Mouse (Mus musculus) megakaryocyte-erythroid progenitor cell, adult 5-6 weeks (primary cell): Measurements from ENCODE around the gene Blvra. TPM values are rescaled to one million over a fixed set of nuclear protein-coding genes. Genes with fewer than 3 reads are reported as not detected.
"Not testable (repeated sequence)": the region's sequence is repeated elsewhere in the genome, so short reads cannot be mapped to it uniquely, and the experiment has no call there.

Source experiments
- ATAC-seq: replicated peaks from 2 replicates; pipeline ENCODE4 v1.8.0; 2016; ENCODE audit warnings: mild to moderate bottlenecking, inconsistent platforms; ENCODE audit not compliant: severe bottlenecking, poor library complexity, low FRiP score, low TSS enrichment
- total RNA-seq, 2 experiments: library from RNA; stranded (forward) in 1 of 2; stranded (reverse) in 1 of 2; fragments of 200-1000, 215-1000 nt in 1 of 2; fragments of >200 nt in 1 of 2; fragmentation: Nextera tagmentation in 1 of 2; gene quantifications; 2 replicates each; pipeline ENCODE4 v1.2.3; 2014 to 2017

Gene Blvra
- total RNA-seq (2014; fragmentation: Nextera tagmentation) (53.7 and 54.7 TPM in 2 replicates), total RNA-seq (2017) (40.9 and 47.9 TPM in 2 replicates)

DNA sequence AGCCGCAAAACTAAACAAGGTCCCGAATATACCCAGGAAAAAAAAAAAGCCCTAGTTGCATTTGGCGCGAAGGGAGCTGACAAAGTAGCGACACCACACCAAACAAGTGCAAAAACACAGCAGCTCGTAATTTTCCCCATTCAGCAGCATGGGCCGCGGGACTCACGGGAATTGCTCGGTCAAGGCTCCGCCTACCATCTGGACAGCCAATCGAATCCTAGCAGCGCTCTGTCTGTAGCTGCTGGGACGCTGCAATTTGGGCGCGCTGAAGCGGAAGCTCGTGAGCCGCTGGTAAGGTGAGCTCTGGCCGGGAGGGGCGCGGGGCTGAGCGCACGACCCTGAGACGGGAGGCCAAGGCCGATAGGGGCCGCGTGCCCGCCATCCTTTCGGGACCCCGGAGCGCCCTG lies at the start of gene Blvra:
TSS of gene Blvra (plus strand) at position 231 of the 407 bp plus-strand sequence.
- ATAC-seq = peak; percentile 100

DNA sequence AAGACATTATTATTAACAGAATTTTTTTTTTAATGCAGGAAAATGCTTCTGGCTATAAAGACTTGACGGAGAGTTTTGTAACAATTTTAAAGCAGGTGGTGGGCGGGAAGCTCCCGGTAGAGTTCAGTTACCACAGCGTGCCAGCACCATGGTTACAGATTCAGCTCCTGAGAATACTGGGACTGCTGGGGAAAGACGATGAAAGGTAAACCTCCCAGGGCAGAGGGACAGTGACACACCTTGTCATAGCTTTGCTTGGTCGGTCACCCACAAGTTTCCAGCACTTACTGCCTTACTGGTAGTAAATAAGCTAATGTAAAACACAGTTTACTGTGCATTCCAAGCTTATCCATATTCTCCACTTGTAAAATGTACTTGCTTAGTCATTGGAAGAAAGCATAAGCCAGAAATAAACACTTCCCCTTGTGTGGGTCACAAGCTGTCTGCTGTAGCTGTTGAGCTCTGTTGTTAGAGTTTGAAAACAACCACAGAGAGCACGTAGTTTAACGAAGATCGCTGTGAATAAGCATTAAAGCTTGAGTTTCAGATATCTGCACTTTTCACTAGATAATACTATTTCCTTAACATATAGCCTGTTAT lies 35.4 kb upstream of the Blvra start:
- no peak for ATAC-seq

DNA sequence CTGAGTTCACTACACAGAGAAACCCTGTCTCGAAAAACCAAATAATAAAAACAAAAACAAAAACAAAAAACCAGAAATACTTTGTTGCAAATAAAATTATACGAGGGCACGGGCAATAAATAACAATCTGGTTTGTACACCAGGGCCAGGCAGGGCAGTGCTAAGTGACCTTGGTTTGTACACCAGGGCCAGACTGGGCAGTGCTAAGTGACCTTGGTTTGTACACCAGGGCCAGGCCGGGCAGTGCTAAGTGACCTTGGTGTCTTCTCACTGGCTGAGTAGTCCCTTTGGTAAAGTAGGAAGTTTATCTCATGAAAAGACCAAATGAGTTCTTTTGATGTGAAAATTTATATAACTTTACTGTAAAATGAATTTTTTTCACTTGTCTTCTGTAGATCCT lies 33.2 kb upstream of the Blvra start:
- no peak for ATAC-seq

DNA sequence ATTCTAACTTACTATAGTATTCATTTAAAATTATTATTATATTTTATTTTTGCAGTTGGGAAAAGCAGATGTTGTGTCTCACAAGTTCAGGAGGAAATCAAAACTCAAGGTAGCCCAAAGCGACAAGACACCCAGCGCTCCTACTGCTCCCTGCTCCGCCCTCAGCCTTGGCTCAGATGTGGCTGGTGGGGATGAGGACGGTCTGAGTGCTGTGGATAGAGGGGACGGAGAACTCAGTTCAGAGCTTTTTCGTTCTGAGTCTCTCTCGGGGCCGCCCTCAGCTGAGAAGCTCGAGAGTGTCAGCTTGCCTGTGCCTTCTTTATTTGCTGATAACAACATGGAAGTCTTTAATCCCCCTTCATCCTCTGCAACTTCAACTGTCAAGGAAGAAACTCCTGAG lies 9.0 kb upstream of the Blvra start:
- ATAC-seq = no peak

DNA sequence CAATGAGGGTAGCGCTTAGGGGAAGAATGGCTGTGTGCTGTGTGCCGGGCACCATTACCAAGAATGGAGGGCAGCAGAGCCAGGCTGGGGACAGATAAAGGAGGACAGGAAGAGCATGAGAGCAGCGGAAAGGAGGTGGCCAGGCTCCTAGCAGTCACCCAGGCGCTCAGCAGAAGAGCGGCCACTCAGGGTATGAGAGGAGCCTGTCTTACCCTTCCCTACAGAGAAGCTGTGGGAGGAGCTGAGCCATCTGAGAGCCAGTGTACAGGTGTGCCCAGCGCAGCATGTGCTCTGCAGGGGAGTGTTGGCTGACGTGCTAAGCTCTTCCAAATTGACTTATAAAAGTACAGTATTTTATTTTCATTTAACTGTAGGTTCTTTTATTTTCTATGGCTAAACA lies 1.7 kb upstream of the Blvra start:
- ATAC-seq = no peak

DNA sequence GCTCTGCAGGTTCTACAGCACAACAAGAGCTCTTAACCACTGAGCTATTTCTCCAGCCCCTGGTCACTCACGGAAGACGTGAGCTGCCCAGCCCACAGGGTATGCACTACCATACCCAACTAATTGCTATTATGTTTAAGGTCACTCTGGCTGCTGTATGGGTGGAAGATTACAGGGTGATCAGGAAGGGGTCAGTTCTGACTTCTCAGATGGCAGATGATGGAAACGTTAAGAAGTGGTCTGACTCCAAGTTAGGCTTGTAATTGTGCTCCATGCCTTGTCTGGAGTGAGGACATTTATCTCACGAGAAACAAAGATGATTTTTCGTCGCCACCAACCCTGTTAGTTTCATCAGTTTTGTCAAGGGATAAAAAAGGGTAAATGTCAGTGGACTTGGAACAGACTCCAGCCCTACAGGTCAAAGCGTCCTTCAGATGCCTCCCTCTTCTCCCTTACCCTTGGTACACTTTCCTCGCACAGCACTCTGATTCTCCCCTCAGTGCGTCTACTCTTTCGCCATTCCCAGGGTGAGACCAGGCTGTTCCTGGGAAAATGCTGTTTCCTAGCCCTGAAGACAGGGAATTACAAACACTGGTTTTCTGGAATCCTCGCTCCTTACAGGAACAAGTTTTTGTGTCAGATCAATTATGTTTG lies 557 bp upstream of the Blvra start:
- ATAC-seq = 0 out of 2 replicates have a peak, but pooled peaks have one; percentile 23

DNA sequence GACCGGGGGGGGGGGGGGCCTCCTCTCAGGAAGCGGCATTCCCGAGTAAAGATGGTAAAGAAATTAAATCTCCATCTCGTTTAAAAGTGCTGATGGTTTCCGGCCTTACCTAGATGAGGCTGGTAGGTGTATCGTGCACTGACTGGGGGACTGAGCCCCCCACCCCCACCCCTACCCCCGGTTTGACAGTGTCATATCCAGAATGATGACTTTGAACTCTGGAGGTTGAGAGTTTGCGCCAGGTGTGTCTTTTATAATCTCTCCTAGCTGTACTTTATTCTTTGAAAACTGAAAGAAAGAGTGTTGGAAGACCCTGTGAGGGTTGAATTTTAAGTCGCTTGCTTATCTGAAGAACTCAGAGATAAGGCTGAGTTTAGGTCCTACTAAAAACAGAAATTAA lies 414 bp downstream of the Blvra start:
- no peak for ATAC-seq

DNA sequence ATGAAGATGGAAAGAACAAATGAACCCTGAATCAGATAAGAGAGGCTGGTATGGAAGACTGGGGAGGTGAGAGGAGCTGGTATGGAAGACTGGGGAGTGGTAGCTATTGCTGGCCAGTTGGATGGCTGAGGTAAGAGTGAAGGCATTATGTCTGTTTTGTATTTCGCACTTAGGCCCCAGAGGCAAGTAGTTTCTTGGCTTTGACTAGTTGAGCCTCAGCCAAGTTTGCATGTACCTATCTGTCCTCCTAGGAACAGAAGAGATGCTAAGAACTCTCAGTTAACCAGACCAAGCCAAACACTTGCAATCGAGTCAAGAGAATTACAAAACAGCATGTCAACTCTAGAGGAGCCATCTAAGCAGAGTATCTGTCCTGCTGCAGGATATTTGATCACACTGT lies 3.7 kb downstream of the Blvra start:
- ATAC-seq = no peak

DNA sequence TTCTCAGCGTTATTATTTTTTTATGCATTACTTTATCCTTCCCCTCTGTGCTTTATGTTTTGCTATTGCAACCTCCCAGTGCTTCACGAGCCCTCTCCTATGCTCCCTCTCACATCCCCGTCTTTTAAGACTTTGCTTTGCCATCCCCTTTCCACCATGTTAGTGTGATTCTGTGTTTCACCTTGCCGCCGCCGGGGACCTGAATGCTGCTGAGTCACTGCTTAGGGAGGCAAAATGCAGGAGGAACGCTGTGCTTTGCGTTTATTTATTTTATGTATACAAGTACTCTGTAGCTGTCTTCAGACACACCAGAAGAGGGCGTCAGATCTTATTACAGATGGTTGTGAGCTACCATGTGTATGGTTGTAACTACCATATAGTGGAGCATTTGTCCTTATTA lies 7.1 kb downstream of the Blvra start:
- no peak for ATAC-seq

DNA sequence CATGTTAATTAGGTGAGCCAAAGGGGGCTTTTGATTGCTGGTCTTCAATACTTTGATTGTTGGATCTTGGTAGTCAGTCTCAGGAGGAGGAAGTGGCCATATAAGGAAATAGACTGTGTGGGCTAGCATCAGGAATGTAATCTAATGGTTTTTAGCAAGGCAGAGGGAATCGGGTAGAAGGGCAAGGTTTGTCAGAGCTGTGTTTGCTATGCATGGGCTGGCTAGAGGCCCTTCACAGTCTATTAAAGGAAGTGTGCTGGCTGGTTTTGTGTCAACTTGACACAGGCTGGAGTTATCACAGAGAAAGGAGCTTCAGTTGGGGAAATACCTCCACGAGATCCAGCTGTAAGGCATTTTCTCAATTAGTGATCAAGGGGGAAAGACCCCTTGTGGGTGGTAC lies 8.6 kb downstream of the Blvra start:
- ATAC-seq = not testable (repeated sequence)

DNA sequence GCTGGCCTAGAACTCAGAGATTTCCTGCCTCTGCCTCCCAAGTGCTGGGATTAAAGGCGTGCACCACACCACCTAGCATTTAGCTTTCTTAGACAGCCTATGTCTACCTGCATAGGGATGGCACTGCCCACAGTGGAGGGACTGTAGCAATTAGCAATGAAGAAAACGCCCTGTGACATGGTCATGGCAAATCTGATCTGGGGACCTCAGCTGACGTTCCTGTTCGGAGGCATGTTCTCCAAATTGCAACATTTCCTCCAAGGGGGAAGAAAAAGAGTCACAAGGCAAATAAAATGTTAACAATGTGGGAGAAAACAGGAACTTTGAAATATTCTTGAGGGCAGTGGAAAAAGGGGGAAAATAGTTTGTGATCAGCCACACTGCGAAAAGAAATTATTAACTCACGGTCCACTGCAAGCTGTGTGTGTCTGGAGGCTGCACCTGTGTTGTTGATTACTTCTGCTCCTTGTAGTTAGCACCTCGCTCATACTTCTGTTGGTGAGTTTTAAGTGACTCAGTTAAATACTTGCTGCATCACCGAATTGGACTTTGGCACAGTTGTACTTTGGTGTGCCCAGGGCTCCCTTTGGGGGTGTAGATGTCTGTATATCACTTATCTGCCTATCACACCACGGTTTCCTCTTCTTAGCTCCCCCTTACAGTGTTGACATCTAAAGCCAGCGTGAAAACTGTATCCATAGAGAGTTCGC lies 9.6 kb downstream of the Blvra start:
- ATAC-seq = peak; percentile 49

DNA sequence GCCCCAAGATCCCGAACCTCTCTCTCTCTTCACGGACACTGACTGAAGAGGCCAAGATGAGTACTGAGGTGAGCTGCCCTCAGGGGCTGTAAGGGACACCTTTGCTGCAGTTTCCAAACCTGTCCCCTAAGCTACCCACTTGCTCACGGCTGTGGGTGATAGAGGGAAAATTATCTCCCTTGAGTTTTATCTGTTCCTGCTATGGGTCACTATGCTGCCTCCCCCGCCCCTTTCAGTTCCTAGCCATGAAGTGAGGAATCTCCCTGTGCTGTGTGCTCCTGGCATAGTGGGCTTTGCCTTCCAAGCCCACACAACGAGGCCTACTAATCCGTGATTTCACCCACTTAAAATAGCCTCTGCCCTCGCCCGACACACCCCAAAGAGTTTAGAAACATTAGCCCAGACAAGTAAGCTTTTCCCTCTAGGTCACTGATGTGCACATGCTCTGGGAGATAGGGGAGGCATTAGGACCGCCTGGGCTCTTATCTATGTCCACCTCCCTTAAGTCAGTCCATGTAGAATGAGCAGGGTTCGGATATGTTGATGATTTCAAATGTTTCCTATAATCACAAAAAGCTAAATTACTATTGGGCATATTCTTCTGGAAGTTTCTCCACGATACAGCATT lies 10.2 kb downstream of the Blvra start:
- peak; percentile 91 for ATAC-seq

DNA sequence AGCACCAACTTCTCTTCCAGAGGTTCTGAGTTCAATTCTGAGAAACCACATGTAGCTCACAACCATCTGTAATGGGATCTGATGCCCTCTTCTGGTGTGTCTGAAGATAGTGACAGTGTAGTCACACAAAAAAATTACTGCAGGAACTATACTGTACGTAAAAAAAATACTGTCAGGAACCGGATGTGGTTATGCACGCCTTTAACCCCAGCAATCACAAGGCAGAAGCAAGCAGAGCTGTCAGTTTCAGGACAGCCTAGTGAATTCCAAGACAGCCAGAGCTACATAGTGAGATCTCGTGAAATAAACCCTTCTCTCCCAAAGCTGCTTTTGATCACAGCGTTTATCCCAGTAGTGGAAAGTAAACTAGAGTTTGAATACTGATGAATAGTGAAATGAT lies 15.8 kb downstream of the Blvra start:
- ATAC-seq = no peak

DNA sequence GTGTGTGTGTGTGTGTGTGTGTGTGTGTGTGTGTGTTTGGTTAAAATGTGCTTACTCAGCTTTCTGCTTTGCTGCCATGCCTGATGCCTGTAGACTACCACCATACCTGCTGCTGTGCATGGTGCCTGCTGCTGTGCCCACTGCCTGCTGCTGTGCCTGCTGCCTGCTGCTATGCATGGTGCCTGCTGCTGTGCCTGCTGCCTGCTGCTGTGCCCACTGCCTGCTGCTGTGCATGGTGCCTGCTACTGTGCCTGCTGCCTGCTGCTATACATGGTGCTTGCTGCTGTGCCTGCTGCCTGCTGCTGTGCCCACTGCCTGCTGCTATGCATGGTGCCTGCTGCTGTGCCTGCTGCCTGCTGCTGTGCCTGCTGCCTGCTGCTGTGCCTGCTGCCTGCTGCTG lies 19.7 kb downstream of the Blvra start:
- not testable (repeated sequence) for ATAC-seq

DNA sequence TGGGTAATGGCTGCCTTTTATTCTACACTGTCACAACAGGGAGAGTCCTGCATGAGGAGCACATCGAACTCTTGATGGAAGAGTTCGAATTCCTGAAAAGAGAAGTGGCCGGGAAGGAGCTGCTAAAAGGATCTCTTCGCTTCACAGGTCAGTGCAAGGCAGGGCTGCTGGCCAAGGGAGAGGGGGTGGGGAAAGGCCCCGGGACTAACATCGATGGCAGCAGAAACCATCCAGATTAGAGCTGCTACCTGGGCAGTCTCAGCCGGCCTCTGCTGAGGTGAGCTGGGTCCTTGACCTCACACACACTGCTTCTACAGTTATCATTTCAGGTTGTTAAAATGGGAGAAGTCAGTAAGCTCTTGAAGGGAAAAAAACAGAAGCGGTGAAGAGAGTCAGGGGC lies 21.5 kb downstream of the Blvra start:
- ATAC-seq = no peak

DNA sequence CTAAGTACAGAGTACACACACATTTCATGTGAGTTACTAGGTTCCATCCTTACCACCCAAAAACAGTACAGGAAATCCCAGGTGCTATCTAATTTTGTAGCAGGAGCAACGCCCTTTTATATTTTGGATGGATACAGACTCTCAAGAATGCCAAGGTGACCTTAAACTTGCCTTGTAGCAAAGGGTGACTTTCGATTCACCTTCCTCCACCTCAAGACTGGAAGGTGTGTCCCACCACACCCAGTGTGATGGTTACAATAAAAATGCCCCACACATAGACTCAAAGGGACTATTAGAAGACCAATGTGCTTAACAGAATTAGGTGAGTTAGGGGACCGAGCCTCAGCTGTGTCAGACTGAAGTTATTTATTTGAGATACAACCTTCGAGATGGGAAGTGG lies 38.5 kb downstream of the Blvra start:
- no peak for ATAC-seq

DNA sequence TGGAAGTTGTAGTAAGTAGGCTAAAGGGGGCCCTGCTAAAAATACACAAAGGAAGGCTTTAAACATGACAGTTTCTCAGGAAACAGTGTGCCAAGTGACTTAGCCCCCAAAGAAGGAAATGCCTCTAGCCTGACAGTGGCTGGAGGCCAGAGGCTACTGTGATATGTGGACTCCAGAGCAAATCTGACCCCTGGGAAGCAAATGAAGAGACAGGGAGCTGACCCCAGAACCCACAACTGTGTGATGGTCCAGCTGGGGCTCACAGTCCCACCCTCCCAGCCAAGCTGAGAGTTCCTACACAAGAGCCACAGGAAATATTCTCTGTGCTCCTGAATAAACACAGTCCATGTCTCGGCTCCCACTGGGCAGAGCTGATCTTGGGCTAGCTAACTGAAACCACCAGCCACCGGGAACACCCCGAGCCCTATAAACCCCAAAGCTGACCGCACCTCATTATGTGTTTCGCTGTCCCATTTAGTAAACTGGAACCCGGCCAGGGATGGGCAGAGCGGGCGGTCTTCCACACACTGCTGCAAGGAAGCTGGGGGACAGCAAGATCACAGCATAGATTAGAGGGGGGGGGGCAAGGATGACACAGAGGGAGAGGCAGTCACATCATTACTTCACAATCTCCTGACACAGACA lies 51.2 kb downstream of the Blvra start:
- ATAC-seq = no peak

DNA sequence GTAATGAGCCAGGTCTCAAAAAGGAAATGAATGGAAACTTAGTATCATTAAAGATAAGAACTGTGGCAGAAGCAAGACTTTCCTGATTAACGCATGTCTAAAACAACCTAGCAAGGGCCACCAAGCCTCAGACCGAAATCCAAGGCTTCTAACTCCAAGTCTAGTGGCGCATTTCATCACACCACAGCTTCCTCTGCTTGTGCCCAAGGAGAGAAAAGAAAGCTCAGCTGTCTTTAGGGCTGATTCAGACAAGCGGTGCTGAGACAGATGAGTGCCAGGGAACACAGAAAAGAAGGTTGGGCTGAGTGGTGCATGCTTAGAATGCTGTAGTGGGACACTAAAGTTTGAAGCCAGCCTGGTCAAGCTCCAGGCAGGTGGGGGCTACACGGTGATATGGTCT lies 58.5 kb downstream of the Blvra start:
- no peak for ATAC-seq

DNA sequence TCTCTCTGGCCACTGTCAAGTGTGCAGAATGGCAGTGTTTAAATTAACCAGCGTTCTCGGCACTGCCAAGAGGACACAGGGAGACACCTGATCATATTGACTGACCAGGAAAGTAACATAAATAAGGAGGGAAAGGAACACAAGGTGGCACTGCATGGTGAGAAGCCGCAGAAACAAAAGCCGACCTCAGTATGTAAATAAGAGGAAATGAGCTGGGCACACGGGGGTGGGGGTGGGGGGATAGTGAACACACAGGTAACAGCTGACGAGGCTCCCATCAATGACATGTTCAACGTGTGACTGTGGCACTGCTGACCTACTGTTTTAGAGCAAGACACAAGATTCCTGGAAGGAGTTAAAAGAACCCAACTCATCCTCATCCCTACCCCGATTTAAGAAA lies 60.9 kb downstream of the Blvra start:
- no peak for ATAC-seq
